Mouse (Mus musculus) forebrain, embryonic 16.5 days (tissue): ENCODE results near the gene Hoxb8. TPM values are rescaled to one million over a fixed set of nuclear protein-coding genes. Genes with fewer than 3 reads are reported as not detected.

Experiments used
- ATAC-seq: fragments of 200-750 bp; cut with Nextera tagmentation; 2 replicates; pipeline ENCODE4 v1.8.0; 2017; ENCODE audit warnings: mild to moderate bottlenecking, moderate library complexity
- H3K27ac ChIP-seq: fragments of 300-500 bp; sonication (generic); 2 replicates; pipeline ENCODE4 v1.5.1; 2014; ENCODE audit warnings: low read length, control low read depth
- H3K27me3 ChIP-seq: fragments of 300-500 bp; sonication (generic); replicated peaks from 2 replicates; pipeline ENCODE4 v1.6.1; 2014; ENCODE audit warnings: low read length; ENCODE audit not compliant: control insufficient read depth, insufficient read depth
- H3K36me3 ChIP-seq: fragments of 300-500 bp; sonication (generic); 2 replicates; pipeline ENCODE4 v1.6.1; 2014; ENCODE audit not compliant: control insufficient read depth, insufficient read depth
- H3K4me1 ChIP-seq: fragments of 300-500 bp; sonication (generic); replicated peaks from 2 replicates; pipeline ENCODE4 v1.6.1; 2014; ENCODE audit warnings: low read length; ENCODE audit not compliant: control insufficient read depth, insufficient read depth
- H3K4me2 ChIP-seq: fragments of 300-500 bp; sonication (generic); 2 replicates; pipeline ENCODE4 v1.6.1; 2014; ENCODE audit warnings: mild to moderate bottlenecking, low read length, control low read depth
- H3K4me3 ChIP-seq: fragments of 300-500 bp; sonication (generic); replicated peaks from 2 replicates; pipeline ENCODE4 v1.5.1; 2014; ENCODE audit warnings: mild to moderate bottlenecking, low read length, control low read depth
- H3K9ac ChIP-seq: fragments of 300-500 bp; sonication (generic); replicated peaks from 2 replicates; pipeline ENCODE4 v1.6.1; 2014; ENCODE audit warnings: low read depth, low read length, control low read depth
- H3K9me3 ChIP-seq: fragments of 300-500 bp; sonication (generic); 2 replicates; pipeline ENCODE4 v1.6.1; 2016; ENCODE audit warnings: low read length; ENCODE audit not compliant: control insufficient read depth
- WGBS: fragments of 180-500 bp; shearing (Covaris S2); extraction: QIAGEN DNeasy Blood & Tissue Kit; methylation state at CpG from one replicate; pipeline ENCODE4 v1.1.7; 2014; 5-methylcytosine and 5-hydroxymethylcytosine counted together
- polyA plus RNA-seq: library from polyadenylated mRNA; unstranded; fragments of >200 nt; fragmentation: Nextera tagmentation; extraction: Ambion mirVana; gene quantifications from 2 replicates; pipeline ENCODE4 v1.2.1, GENCODE M21; 2015

Gene Hoxb8
- polyA plus RNA-seq, 1 experiment from 2014 or later = not detected

DNA sequence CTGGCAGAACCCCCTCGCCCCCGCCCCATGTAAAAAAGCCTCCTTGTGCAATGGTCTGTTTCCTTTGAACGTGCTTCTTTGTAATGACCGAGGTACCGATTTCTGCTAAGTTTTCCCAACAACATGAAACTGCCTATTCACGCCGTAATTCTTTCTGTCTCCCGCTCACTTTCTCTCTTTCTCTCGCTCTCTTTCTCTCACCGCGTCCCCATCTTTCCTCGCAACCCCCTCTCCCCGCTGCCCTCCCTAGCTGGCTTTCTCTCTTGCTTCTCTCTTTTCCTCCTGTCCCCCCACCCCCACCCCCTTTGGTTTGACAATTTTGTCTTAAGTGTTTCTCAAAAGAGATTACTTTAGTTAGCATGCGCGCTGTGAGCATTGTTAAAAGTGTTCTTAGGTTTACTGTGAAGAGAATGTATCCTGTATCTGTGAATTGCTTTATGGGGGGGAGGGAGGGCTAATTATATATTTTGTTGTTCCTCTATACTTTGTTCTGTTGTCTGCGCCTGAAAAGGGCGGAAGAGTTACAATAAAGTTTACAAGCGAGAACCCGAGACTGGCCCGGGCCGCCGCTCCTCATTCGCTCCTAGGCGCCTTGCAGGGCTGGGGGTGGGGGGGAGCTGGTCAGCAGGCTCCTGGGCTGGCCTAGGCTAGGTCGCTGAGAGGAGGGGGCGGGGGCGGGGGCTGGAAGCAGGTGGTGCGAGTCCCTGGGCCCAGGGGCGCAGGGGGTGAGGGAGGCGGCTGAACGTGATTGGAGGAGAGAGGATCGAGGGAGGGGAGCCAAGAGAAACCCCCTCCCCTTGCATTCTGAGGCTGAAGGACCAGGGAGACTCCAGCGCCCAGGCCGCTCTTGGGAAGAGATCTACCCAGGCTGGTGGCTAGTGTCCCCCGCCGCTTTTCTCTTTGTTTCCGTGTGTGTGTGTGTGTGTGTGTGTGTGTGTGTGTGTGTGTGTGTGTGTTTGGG is 3.3 kb downstream of the Hoxb8 start:
- Histone ChIP-seq H3K27ac (no peak overlapping the region), H3K36me3 (no peaks in the 10 kb centered on the region), H3K4me1 (peaks cover 4% of the 10 kb centered on the region; the same call in 1 of the 2 replicates), H3K4me2 (no peak overlapping the region), H3K9ac (no peak overlapping the region), H3K9me3 (no peaks in the 10 kb centered on the region), H3K4me3 (no peak overlapping the region), H3K27me3 (peaks cover 82% of the 10 kb centered on the region)
- WGBS = under 1% methylated on average over 32 of the region's 37 CpGs
- ATAC-seq = no peak

DNA sequence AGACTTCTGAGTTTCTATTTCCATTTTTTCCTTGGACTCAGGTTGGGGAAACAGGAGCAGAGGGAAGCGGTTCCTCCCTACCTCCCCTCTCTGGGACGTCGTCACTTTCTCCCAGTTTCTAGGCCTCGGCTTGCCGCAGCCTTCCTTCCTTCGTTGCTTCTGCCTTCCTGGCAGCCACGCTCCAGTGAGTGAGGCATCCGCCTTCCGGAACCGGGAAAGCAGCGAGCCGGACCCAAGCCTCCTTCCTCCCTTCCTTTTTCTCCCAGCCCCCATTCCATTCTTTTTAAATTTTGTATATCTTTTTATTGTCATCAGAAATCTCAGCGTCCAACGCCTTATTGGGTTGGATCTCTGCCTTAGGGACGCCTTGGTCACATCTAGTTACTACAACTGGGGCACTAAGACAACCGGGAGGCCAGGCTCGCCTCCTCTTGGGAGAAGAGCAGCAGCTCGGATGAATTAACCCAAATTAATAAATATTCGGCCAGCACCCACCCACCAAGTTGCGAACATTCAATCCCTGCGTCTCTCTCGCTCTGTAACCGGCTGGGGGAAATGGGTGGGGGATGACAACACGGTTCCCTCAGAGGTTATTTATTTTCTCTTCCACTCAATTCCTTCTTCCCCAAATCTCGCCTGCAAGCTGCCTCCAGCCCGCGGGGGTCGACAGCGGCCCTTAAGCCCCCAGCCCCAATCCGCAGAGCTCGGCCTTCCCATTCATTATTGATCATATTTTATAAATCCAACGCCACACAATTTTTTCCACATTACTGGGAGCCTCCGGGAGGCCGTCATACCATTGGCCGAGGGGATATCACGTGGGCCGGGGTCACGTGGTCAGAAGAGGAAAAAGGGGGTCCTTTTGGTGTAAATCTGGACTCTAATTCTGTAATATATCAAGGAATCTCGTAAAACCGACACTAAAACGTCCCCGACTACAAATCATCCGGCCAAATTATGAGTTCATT is 4.3 kb downstream of the Hoxb8 start, which contains the start of gene Hoxb7:
Gene Hoxb7, plus strand, starts transcription at position 853 of the 968 bp plus-strand sequence.
- peaks cover 86% of the 10 kb centered on the region for H3K27me3 ChIP-seq
- no peak for ATAC-seq
- H3K9me3 ChIP-seq = no peaks in the 10 kb centered on the region
- H3K4me1 ChIP-seq = peaks cover 4% of the 10 kb centered on the region; the same call in 1 of the 2 replicates
- no peaks in the 10 kb centered on the region for H3K36me3 ChIP-seq
- no peak within 1 kb of the TSS for H3K27ac ChIP-seq
- H3K9ac ChIP-seq = no peak within 1 kb of the TSS
- peak within 1 kb of the TSS; percentile 2; the same call in 1 of the 2 replicates for H3K4me2 ChIP-seq
- whole genome bisulfite sequencing = 2% methylated on average over 42 of the region's 43 CpGs
- H3K4me3 ChIP-seq = no peak within 1 kb of the TSS

DNA sequence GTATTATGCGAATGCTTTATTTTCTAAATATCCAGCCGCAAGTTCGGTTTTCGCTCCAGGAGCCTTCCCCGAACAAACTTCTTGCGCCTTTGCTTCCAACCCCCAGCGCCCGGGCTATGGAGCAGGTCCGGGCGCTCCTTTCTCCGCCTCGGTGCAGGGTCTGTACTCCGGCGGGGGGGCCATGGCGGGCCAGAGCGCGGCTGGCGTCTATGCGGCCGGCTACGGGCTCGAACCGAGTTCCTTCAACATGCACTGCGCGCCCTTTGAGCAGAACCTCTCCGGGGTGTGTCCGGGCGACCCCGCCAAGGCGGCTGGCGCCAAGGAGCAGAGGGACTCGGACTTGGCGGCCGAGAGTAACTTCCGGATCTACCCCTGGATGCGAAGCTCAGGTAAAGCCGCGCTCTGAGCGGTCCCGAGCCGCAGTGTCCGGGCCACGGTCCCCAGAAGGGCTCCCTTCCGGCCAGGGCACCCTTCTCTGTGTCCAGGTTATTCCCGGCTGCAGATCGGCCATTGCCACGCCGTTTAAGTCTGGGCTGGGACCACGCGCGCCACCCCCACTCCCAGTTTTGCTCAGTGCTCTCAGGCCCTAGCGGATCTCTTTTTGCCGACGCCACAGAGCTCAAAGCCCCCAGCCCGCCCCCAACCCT is 5.2 kb downstream of the Hoxb8 start:
- no peak overlapping the region for H3K9ac ChIP-seq
- H3K4me2 ChIP-seq = peak overlapping the region; percentile 2; the same call in 1 of the 2 replicates
- ATAC-seq = no peak
- no peaks in the 10 kb centered on the region for H3K36me3 ChIP-seq
- H3K4me1 ChIP-seq = peaks cover 4% of the 10 kb centered on the region; the same call in 1 of the 2 replicates
- peaks cover 86% of the 10 kb centered on the region for H3K27me3 ChIP-seq
- no peak overlapping the region for H3K4me3 ChIP-seq
- no peak overlapping the region for H3K27ac ChIP-seq
- no peaks in the 10 kb centered on the region for H3K9me3 ChIP-seq
- WGBS = under 1% methylated on average over 55 of the region's 55 CpGs

DNA sequence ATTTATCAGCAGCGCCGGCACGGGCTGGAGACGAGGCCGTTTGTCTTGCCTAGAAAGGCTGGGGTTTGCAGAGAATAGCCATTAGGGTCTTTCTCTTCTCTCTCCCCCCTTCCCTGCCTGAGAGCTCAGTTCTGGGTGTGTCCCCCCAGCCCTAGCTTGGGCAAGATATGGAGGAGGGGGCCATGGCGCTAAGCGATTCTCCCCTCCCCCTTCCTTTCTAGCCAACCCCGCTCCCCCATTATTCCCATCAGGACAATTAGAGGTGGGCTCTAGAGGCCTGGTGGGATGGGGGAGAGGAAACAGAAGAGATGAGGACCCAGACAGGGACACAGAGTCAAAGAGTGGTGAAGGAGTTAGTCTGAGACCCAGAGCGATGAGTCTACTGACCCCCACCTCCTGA is 5.7 kb downstream of the Hoxb8 start:
- no peak for ATAC-seq
- H3K4me3 ChIP-seq = no peak overlapping the region
- WGBS = 1% methylated on average over 9 of the region's 9 CpGs
- H3K27ac ChIP-seq = no peak overlapping the region
- H3K9ac ChIP-seq = no peak overlapping the region
- no peaks in the 10 kb centered on the region for H3K36me3 ChIP-seq
- peaks cover 86% of the 10 kb centered on the region for H3K27me3 ChIP-seq
- H3K4me2 ChIP-seq = no peak overlapping the region
- peaks cover 4% of the 10 kb centered on the region; the same call in 1 of the 2 replicates for H3K4me1 ChIP-seq
- H3K9me3 ChIP-seq = no peaks in the 10 kb centered on the region

DNA sequence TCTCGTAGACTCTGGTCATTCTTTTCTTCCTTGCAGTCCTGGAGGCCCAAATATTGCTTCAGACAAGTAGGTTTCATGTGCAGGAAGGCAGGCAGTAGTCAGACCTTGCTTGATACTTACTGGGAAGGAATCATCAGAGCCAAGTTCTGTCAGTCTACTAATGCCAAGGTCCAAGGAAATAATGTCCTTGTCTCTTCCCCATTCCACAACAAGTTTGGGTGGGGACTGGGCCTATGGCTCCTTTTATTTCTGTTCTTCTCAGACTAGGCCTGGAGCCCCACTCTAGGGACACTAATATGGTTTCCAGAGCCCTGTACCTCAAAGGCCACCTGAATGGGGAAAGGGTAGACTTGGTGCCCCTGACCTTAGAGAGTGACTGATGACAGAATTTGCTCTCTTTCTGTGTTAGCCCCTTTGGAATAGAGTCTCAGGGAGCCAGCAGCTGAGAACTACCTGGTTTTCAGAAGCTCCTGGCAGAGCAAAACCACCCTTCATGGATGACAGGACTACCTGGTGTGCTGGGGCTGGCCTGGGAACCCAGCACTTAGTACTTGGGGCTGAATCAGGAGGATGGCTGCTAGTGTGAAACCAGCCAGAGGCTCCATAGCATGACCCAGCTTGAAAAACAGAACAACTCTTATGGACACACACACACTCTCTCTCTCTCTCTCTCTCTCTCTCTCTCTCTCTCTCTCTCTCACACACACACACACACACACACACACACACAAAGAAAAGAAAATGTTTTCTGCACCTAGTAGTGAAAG is 6.9 kb downstream of the Hoxb8 start:
- Histone ChIP-seq H3K27me3 (peaks cover 90% of the 10 kb centered on the region), H3K4me3 (no peak overlapping the region), H3K4me2 (no peak overlapping the region), H3K27ac (no peak overlapping the region), H3K9me3 (no peaks in the 10 kb centered on the region; the same call in 1 of the 2 replicates), H3K36me3 (no peaks in the 10 kb centered on the region), H3K9ac (no peak overlapping the region), H3K4me1 (peaks cover 4% of the 10 kb centered on the region; the same call in 1 of the 2 replicates)
- 7% methylated on average over 1 of the region's 1 CpGs for WGBS
- ATAC-seq = no peak

DNA sequence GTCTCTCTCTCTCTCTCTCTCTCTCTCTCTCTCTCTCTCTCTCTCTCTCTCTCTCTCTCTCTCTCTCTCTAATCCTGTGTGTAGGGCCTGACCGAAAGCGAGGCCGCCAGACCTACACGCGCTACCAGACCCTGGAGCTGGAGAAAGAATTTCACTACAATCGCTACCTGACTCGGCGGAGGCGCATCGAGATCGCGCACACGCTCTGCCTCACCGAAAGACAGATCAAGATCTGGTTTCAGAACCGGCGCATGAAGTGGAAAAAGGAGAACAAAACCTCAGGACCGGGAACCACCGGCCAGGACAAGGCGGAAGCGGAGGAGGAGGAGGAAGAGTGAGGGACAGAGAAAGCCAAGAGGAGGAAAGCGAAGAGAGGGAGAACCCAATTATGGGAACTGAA is 7.6 kb downstream of the Hoxb8 start:
- Histone ChIP-seq H3K9me3 (no peaks in the 10 kb centered on the region; the same call in 1 of the 2 replicates), H3K27ac (no peak overlapping the region), H3K9ac (no peak overlapping the region), H3K27me3 (peaks cover 90% of the 10 kb centered on the region), H3K4me3 (no peak overlapping the region), H3K4me2 (no peak overlapping the region), H3K36me3 (no peaks in the 10 kb centered on the region), H3K4me1 (no peaks in the 10 kb centered on the region; the same call in 1 of the 2 replicates)
- no peak for ATAC-seq
- WGBS = under 1% methylated on average over 21 of the region's 21 CpGs

DNA sequence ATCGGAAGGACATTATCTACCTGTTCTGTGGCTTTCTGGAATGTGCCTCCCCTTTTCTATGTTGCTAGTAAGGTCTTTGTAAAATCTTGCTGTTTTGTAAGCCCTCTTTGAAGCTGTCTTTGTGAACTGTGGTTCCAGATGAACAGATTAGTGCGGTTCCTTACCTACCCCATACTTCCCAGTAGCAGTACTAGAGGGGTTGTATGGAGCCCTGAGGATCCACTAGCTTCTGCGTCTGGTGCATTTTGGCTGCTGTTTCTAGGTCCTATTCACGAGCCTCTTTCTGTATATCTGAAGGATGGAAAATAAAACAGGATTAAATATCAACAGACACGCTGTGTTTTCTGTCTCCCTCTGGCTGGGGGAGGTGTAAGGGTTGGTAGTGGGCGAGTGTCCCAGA is 8.1 kb downstream of the Hoxb8 start:
- Histone ChIP-seq H3K36me3 (no peaks in the 10 kb centered on the region), H3K27ac (no peak overlapping the region), H3K27me3 (peaks cover 90% of the 10 kb centered on the region), H3K4me3 (no peak overlapping the region), H3K9me3 (no peaks in the 10 kb centered on the region; the same call in 1 of the 2 replicates), H3K9ac (no peak overlapping the region), H3K4me2 (no peak overlapping the region), H3K4me1 (no peaks in the 10 kb centered on the region; the same call in 1 of the 2 replicates)
- WGBS = 6% methylated on average over 6 of the region's 6 CpGs
- ATAC-seq = no peak

DNA sequence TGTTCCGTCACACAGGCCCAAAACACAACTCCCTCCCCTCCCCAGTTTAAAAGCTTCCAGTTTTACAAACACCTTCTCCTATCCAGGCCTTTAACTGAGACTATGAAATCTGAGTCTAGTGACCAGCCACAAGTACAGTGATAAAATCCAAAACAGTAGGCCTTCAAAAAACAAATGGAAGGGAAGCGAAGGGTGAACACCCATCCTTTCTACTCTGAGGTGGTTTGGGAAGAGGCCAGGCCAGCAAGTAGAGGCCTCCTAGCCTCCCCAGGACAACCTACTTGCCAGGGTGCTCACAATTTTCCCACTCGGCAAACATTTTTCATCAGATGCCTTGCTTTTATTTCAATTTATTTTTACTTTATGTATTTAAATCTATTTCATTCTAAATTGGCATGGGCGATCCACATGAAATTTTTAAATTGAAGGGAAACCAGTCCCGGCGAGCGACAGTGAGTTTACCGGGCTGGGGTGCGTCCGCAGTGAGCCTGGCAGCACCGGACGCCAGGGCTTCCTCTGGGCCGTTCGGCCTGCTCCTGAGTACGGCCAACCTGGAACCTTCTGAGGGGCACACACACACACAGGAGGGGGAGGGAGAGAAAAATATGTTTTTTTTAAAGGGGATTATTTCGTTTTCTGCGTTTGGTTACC is 9.1 kb downstream of the Hoxb8 start:
- H3K27ac ChIP-seq = no peak overlapping the region

More for the DNA sequence above, 9.1 kb downstream of the Hoxb8 start:
- no peaks in the 10 kb centered on the region; the same call in 1 of the 2 replicates for H3K9me3 ChIP-seq
- H3K4me3 ChIP-seq = no peak overlapping the region
- H3K36me3 ChIP-seq = no peaks in the 10 kb centered on the region
- H3K27me3 ChIP-seq = peaks cover 93% of the 10 kb centered on the region
- 3% methylated on average over 17 of the region's 17 CpGs for WGBS
- no peak for ATAC-seq
- H3K4me1 ChIP-seq = no peaks in the 10 kb centered on the region
- H3K9ac ChIP-seq = no peak overlapping the region
- H3K4me2 ChIP-seq = no peak overlapping the region
